Mouse (Mus musculus): Measurements from ENCODE around the gene Tasp1.
"Not testable (repeated sequence)": the region's sequence is repeated elsewhere in the genome, so short reads cannot be mapped to it uniquely, and the experiment has no call there.

Tasp1 gene

GRCm38 (mm10) chr2:139884264-139884637 lies 182.4 kb downstream of the Tasp1 start:
- DNase-seq (ENCODE audit: extremely low spot score) = no peak

GRCm38 (mm10) chr2:139883581-139884263 lies 182.9 kb downstream of the Tasp1 start:
- DNase-seq (ENCODE audit: extremely low spot score) = no peak

- no peak for DNase-seq (ENCODE audit: extremely low spot score)
These were observed 188.5 kb downstream of the Tasp1 start for GRCm38 (mm10) chr2:139878052-139878621.

- DNase-seq (ENCODE audit: extremely low spot score) = no peak
These were observed 190.7 kb downstream of the Tasp1 start for GRCm38 (mm10) chr2:139875876-139876275.

- no peak for DNase-seq (ENCODE audit: extremely low spot score)
These were observed 192.4 kb downstream of the Tasp1 start for GRCm38 (mm10) chr2:139874173-139874572.

DNA sequence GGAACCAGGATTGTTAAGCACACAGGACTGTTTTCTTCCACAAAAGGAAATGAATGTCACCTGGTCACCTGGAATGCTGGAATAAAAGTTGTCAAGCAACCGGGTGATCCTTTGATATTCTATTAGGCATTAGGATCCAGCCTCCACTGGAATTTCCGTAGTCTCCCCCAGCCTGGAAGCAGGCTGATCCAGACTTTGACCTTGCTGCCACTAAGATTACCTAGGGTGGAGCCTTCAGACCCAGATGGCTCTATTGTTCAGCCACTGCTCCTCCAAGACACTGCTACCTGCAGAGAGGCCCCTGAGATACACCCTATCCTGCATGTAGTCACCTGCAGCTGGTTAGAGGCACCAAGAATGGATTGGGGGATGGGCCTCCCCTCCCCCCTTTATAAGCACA lies 192.8 kb downstream of the Tasp1 start:
- DNase-seq (ENCODE audit: extremely low spot score) = no peak

GRCm38 (mm10) chr2:139869071-139869470 lies 197.5 kb downstream of the Tasp1 start:
- DNase-seq (ENCODE audit: extremely low spot score) = not testable (repeated sequence)

- not testable (repeated sequence) for DNase-seq (ENCODE audit: extremely low spot score)
These were observed 203.2 kb downstream of the Tasp1 start for GRCm38 (mm10) chr2:139863396-139863795.

GRCm38 (mm10) chr2:139860133-139860494 lies 206.5 kb downstream of the Tasp1 start:
- no peak for DNase-seq (ENCODE audit: extremely low spot score)

DNA sequence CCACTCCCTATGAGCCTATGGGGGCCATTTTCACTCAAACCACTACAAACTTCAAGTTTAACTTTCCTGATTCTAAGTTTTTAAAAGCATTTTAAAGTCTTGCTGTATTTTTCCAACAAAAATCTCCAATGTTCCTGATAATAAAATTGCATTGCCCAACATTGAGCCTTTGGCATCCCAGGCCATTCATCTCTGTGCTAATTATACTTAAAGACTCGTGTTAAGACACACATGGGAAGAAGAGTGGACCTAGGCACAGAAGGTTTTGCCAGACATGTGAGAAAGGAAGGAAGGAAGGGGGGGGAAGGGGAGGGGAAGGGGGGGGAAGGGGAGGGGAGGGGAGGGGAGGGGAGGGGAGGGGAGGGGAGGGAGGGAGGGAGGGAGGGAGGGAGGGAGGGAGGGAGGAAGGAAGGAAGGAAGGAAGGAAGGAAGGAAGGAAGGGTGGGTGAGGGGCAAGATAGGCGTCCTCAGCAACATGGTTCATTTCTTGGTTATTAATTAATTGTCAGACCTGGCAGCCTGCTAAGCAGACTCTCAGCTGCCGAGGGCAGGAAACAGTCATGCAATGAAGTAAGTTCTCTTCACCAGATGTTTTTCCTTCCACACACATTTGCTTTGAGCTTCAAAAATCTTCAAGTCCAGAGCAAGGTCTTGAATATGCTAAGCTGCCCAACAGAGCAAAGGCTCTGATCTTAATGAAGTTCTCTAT lies 207.0 kb downstream of the Tasp1 start:
- DNase-seq (ENCODE audit: extremely low spot score) = no peak

GRCm38 (mm10) chr2:139849621-139850020 lies 217.0 kb downstream of the Tasp1 start:
- DNase-seq (ENCODE audit: extremely low spot score) = no peak

DNA sequence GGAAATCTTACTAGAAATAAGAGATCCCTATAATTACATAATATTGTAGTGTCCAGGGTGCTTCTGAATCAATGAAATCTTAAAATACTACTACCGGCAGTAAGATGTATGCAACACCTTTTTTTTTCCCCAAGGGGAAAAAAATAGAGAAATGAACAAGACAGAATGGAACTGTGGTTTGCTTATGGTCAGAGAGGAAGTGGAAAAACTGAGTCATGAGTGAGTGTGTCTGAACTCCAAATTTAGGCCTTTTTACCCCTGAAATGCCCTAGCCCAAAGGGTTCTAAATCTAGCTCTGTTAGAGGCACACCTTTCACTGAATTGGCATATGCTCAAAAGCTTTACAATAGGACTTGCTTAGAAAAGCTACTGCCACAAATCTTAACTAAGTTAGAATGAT lies 225.2 kb downstream of the Tasp1 start:
- no peak for DNase-seq (ENCODE audit: extremely low spot score)

- DNase-seq (ENCODE audit: extremely low spot score) = no peak
These were observed 225.7 kb downstream of the Tasp1 start for GRCm38 (mm10) chr2:139840941-139841340.

DNA sequence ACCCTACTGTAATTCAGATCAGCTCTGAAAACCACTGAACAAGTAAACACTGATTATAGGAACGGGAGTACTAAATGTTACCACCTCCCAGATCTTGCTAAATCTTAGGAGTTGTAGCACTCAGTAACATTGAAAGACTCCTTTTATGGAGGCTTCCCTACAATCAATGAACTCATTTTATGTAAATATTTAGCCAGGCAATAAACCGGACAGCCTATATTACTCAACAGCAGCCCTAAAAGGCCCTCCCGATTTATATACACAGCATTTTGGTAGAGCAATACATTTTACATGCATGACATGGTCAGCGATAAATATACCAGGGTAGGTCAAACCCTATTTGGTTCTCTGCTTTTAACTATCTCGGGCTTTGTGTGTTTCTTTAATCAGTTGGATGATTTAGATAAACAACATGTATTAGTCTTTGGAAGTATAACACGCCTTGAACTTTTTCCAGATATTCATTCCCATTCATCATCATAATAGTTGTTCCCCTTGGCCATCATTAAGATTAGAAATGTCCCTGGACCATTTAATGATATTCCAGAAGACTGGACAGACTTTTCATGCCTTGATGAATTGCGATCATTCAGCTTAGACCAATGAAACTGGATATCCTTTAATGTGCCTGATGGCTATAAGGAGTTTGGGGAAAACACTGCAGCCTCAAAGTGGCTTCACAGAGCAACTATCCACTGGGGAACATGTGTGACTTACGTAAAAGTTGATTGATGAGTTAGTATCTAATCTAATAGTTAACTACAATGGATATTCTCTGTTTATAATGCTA lies 244.8 kb downstream of the Tasp1 start:
- no peak for DNase-seq (ENCODE audit: extremely low spot score)

- DNase-seq (ENCODE audit: extremely low spot score) = no peak
These were observed 249.3 kb downstream of the Tasp1 start for GRCm38 (mm10) chr2:139817275-139817674.

GRCm38 (mm10) chr2:139807887-139808286 lies 258.7 kb downstream of the Tasp1 start:
- no peak for DNase-seq (ENCODE audit: extremely low spot score)

DNA sequence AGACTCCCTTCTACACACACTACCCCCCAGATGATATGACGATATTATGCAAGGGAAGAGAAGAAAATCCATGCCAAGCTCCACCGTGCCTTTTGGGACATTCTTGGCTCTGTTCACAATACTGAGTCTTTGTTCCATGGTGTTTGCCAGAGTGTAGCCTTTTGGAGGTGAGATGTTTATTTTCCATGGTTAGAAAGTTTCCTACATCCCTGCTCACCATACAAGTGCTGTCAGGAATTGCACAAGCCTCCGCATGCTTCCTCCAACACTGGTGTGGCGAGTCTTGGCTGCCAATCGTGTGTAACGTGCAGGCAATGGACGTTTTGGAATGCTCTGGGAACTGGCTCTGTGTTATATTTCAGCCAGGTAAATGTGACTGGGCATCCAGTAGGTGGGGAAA lies 262.6 kb downstream of the Tasp1 start:
- no peak for DNase-seq (ENCODE audit: extremely low spot score)

DNA sequence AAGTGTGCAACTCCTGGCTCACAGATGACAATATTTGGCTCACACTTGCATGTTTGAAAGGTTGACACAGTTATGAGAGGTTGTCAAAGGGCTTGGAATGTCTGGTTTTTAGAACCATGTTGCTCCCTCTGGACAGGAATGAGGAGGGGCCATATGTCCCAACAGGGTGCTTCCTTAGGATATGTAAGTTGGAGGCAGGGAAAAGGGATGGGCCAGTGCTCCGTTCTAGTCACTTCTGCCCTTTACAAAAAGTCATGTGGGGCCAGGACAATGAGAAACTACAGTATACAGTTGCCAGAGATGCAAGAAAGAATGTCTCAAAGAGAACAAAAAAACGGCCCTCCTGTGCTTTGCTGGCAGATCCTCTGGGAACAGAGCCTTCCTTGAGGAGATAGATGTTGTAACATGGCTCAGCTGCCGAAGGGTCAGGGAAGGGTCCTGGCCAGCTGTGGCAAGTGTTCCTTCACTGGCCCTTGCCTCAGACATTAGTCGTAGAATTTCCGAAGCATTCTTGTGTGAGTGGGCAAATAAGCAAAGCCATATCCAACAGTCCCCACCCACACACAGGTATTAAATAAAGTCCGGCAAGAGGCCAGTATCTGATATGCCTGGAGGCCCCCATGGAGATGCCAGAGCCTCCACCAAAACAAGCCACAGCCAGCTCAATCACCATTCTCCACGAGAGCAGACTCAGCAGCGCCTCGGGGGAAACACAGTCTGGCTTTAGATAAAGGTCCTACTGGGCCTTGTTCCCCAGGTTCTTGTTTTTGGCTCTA lies 274.1 kb downstream of the Tasp1 start:
- no peak for DNase-seq (ENCODE audit: extremely low spot score)

DNA sequence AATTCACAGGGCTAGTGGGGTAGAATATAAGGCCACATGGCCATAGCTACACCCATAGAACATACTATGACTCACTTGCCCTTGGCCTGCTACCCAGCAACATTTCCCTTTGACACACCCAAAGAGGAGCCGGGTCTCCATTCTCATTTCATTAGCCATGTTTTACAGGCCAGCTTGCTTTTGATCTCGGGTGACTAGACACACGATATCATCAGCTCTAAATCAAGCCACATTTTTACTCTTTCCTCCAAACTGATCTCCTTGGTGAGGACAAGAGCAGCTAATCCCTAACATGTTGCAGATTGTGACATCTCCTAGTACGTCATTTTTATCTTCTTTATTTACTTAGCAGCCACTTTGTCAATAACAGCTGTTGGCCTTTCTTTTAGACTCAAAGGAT lies 277.9 kb downstream of the Tasp1 start:
- no peak for DNase-seq (ENCODE audit: extremely low spot score)

- no peak for DNase-seq (ENCODE audit: extremely low spot score)
These were observed 281.7 kb downstream of the Tasp1 start for GRCm38 (mm10) chr2:139784946-139785345.

GRCm38 (mm10) chr2:139784465-139784864 lies 282.1 kb downstream of the Tasp1 start:
- DNase-seq (ENCODE audit: extremely low spot score) = no peak
